Mouse (Mus musculus): ENCODE data around the gene Phrf1. TPM values are rescaled to one million over a fixed set of nuclear protein-coding genes. Genes with fewer than 3 reads are reported as not detected.
A peak's percentile ranks its signal among the peaks of the same experiment; 100 is the strongest.

Gene Phrf1
- total and polyA plus RNA-seq, 2 experiments from 2014 or later = 39.5 to 54.6 TPM

DNA sequence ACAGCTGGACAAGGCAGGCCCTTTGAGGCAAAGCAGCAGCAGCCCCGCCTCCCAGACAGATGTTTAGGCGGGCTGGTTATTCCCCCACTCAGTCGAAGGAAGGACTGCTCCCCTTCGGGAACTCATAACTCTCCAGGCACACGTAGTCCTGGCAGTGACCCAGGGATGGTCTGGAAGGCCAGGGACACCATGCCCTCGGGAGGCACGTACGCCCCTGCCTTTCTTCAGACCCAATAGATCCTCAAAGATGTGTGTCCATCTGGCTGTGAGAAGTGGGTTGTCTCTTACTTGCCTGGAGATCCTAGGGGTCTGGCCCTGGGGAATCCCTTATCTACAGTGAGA, 6.5 kb upstream of the Phrf1 start:
- Histone ChIP-seq H3K9ac (replicated peaks; ENCODE audit: low read length, poor library complexity, severe bottlenecking) (peak overlapping the region; percentile 62), H3K27ac (ENCODE audit: low read depth, low read length) (0 out of 2 replicates have a peak overlapping the region, but pooled peaks have one; percentile 38), H3K4me2 (ENCODE audit: low read depth, low read length, poor library complexity, severe bottlenecking) (peak overlapping the region; percentile 72), H3K27me3 (ENCODE audit: insufficient read depth, low read length) (no peaks in the 10 kb centered on the region), H3K4me1 (ENCODE audit: insufficient read depth, low read length) (peaks cover 8% of the 10 kb centered on the region), H3K36me3 (ENCODE audit: insufficient read depth, low read length) (0 out of 2 replicates have a peak, but pooled peaks cover 4% of the 10 kb centered on the region), H3K4me3 (ENCODE audit: low read depth, low read length) (peak overlapping the region; percentile 43), H3K9me3 (ENCODE audit: low read length) (no peaks in the 10 kb centered on the region)
- DNase-seq (ENCODE audit: low spot score) (no peak), ATAC-seq (ENCODE audit: low FRiP score) (no peak)
- no peak for TF ChIP-seq CTCF (IDR thresholded peaks at IDR 0.05)
- WGBS = 7% methylated on average over 8 of the region's 8 CpGs

DNA sequence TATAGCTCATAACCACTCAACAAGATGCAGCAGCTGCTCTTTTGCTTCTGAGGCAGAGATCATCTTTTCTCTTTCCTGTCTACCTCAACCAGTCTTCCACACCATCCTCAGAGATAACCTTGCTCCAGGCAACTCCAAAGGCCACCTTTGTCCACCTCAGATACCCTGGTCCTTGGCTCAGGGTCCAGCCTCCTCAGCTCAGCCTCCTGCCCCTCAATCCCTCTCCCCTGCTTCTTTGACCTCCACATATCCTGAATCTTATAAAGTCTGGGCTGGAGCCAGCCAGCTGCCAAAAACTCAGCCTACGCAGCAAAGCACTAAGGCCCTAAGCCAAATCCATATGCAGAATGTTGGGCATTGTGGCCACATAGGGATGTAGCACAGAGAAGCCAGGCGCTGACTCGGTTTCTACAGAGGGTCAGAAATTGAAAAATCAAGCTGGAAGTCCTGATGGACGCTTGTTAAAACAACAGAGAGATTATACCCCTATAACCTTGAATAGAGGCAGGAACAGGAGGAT, 5.8 kb upstream of the Phrf1 start:
- Histone ChIP-seq H3K36me3 (ENCODE audit: insufficient read depth, low read length) (0 out of 2 replicates have a peak, but pooled peaks cover 4% of the 10 kb centered on the region), H3K27me3 (ENCODE audit: insufficient read depth, low read length) (no peaks in the 10 kb centered on the region), H3K4me3 (ENCODE audit: low read depth, low read length) (no peak overlapping the region; the same call in 1 of the 2 replicates), H3K4me1 (ENCODE audit: insufficient read depth, low read length) (peaks cover 8% of the 10 kb centered on the region), H3K27ac (ENCODE audit: low read depth, low read length) (no peak overlapping the region), H3K4me2 (ENCODE audit: low read depth, low read length, poor library complexity, severe bottlenecking) (peak overlapping the region; percentile 72; the same call in 1 of the 2 replicates), H3K9me3 (ENCODE audit: low read length) (no peaks in the 10 kb centered on the region), H3K9ac (replicated peaks; ENCODE audit: low read length, poor library complexity, severe bottlenecking) (no peak overlapping the region)
- no peak for DNase-seq (ENCODE audit: low spot score)
- no peak for ATAC-seq (ENCODE audit: low FRiP score)
- 90% methylated on average over 4 of the region's 4 CpGs for WGBS
- no peak for TF ChIP-seq CTCF (IDR thresholded peaks at IDR 0.05)

DNA sequence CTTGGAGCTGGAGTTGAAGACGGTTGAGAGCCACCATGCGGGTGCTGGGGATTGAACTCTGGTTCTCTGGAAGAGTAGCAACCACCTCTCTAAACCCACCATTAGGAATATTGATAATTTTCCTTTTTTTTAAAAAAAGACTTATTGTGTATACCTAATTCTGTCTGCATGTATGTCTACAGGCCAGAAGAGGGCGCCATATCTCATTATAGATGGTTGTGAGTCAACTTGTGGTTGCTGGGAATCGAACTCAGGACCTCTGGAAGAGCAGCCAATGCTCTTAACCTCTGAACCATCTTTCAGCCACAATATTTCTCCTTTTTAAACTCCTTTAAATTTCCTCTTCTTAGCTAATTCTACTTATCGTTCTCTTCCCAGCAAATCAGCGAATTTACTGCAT, 2.0 kb upstream of the Phrf1 start:
- 89% methylated on average over 6 of the region's 6 CpGs for WGBS
- ATAC-seq (ENCODE audit: low FRiP score) = no peak

DNA sequence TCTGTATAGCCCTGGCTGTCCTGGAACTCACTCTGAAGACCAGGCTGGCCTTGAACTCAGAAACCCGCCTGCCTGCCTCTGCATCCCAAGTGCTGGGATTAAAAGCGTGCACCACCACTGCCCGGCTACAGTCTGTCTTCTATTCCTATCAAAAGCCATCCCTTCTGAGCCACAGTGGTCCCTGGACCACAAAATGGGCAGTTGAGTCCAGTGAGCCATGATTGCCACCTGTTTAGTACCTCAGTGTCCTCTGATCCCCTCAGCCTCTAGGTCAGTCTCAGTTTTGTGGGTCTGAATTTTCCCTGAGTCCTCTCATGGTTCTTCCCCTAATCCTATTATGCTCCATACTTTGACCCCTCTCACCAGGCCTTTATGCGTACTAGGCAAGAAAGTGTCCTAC, 788 bp upstream of the Phrf1 start:
- Histone ChIP-seq H3K4me3 (ENCODE audit: low read depth, low read length) (peak overlapping the region; percentile 97), H3K4me1 (ENCODE audit: insufficient read depth, low read length) (peaks cover 8% of the 10 kb centered on the region; the same call in 1 of the 2 replicates), H3K9me3 (ENCODE audit: low read length) (no peaks in the 10 kb centered on the region), H3K4me2 (ENCODE audit: low read depth, low read length, poor library complexity, severe bottlenecking) (peak overlapping the region; percentile 23; the same call in 1 of the 2 replicates), H3K9ac (replicated peaks; ENCODE audit: low read length, poor library complexity, severe bottlenecking) (no peak overlapping the region), H3K36me3 (ENCODE audit: insufficient read depth, low read length) (peaks cover 15% of the 10 kb centered on the region), H3K27ac (ENCODE audit: low read depth, low read length) (peak overlapping the region; percentile 92; the same call in 1 of the 2 replicates), H3K27me3 (ENCODE audit: insufficient read depth, low read length) (no peaks in the 10 kb centered on the region)
- TF ChIP-seq CTCF (IDR thresholded peaks at IDR 0.05) = no peak
- DNase-seq (ENCODE audit: low spot score) (no peak), ATAC-seq (ENCODE audit: low FRiP score) (peak; percentile 17; the same call in 1 of the 2 replicates)
- WGBS = 70% methylated on average over 4 of the region's 4 CpGs

More for the DNA sequence above, 2.0 kb upstream of the Phrf1 start:
- Histone ChIP-seq H3K4me2 (ENCODE audit: low read depth, low read length, poor library complexity, severe bottlenecking) (no peak overlapping the region), H3K27ac (ENCODE audit: low read depth, low read length) (no peak overlapping the region), H3K4me3 (ENCODE audit: low read depth, low read length) (no peak overlapping the region), H3K36me3 (ENCODE audit: insufficient read depth, low read length) (peaks cover 7% of the 10 kb centered on the region), H3K9ac (replicated peaks; ENCODE audit: low read length, poor library complexity, severe bottlenecking) (no peak overlapping the region), H3K4me1 (ENCODE audit: insufficient read depth, low read length) (peaks cover 16% of the 10 kb centered on the region), H3K9me3 (ENCODE audit: low read length) (no peaks in the 10 kb centered on the region), H3K27me3 (ENCODE audit: insufficient read depth, low read length) (no peaks in the 10 kb centered on the region)
- DNase-seq (ENCODE audit: low spot score) = no peak
- TF ChIP-seq CTCF (IDR thresholded peaks at IDR 0.05) = peak; percentile 34; the same call in 1 of the 2 replicates

DNA sequence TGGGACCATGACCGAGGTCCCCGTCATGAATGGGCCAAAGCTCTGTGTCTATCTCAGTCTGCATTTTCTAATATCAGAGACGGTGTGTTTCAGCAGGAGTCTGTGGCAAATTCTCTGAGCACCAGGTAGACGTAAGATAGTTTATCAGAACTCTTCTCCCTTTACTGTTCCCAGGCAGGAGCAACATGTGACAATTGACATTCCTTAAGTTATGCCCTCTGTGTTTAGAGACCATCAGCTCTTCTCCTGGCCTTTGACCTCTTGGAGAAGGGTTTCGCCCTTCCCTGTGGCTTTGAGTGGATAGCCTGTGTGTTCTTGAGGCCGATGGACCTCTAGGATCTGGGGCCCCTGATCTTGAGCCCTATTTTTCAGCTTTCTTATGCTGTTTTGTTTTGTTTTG, 1.1 kb downstream of the Phrf1 start:
- WGBS = 61% methylated on average over 6 of the region's 6 CpGs
- DNase-seq (ENCODE audit: low spot score) = no peak
- Histone ChIP-seq H3K9ac (replicated peaks; ENCODE audit: low read length, poor library complexity, severe bottlenecking) (peak overlapping the region; percentile 95), H3K27me3 (ENCODE audit: insufficient read depth, low read length) (no peaks in the 10 kb centered on the region), H3K4me3 (ENCODE audit: low read depth, low read length) (peak overlapping the region; percentile 97), H3K27ac (ENCODE audit: low read depth, low read length) (no peak overlapping the region), H3K36me3 (ENCODE audit: insufficient read depth, low read length) (peaks cover 29% of the 10 kb centered on the region), H3K4me2 (ENCODE audit: low read depth, low read length, poor library complexity, severe bottlenecking) (peak overlapping the region; percentile 82), H3K9me3 (ENCODE audit: low read length) (no peaks in the 10 kb centered on the region), H3K4me1 (ENCODE audit: insufficient read depth, low read length) (peaks cover 8% of the 10 kb centered on the region; the same call in 1 of the 2 replicates)
- no peak for TF ChIP-seq CTCF (IDR thresholded peaks at IDR 0.05)
- ATAC-seq (ENCODE audit: low FRiP score) = no peak

DNA sequence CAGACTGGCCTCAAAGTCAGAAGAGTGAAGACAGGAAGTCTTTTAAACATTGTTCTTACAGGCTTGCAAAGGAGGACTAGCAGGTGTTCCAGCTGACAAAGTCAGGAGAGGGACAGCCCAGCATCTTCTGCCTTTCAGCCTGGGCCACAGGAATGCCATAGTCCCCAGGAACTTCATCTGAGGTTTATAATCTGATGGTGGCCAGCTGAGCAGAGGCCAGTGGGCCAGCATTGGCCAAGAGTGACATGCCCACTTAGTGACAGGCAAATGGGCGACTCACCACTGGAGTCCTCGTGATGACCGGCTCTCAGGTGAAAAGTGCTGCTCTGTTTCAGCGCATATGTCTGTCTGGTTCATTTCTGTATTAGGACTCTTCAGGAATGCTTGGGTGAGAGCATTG, 2.0 kb downstream of the Phrf1 start:
- Histone ChIP-seq H3K36me3 (ENCODE audit: insufficient read depth, low read length) (peaks cover 29% of the 10 kb centered on the region), H3K9ac (replicated peaks; ENCODE audit: low read length, poor library complexity, severe bottlenecking) (no peak overlapping the region), H3K4me1 (ENCODE audit: insufficient read depth, low read length) (peaks cover 8% of the 10 kb centered on the region; the same call in 1 of the 2 replicates), H3K9me3 (ENCODE audit: low read length) (no peaks in the 10 kb centered on the region), H3K27me3 (ENCODE audit: insufficient read depth, low read length) (no peaks in the 10 kb centered on the region), H3K27ac (ENCODE audit: low read depth, low read length) (no peak overlapping the region), H3K4me2 (ENCODE audit: low read depth, low read length, poor library complexity, severe bottlenecking) (no peak overlapping the region), H3K4me3 (ENCODE audit: low read depth, low read length) (no peak overlapping the region)
- DNase-seq (ENCODE audit: low spot score) (no peak), ATAC-seq (ENCODE audit: low FRiP score) (no peak)
- 95% methylated on average over 4 of the region's 4 CpGs for WGBS
- no peak for TF ChIP-seq CTCF (IDR thresholded peaks at IDR 0.05)

All from midbrain, postnatal 0 days (tissue).